Mouse (Mus musculus) hindbrain, embryonic 10.5 days (tissue): ENCODE data around the gene 4932411N23Rik. TPM values are rescaled to one million over a fixed set of nuclear protein-coding genes. Genes with fewer than 3 reads are reported as not detected.
"Not testable (repeated sequence)": the region's sequence is repeated elsewhere in the genome, so short reads cannot be mapped to it uniquely, and the experiment has no call there.

Source experiments
- DNase-seq: peaks from one replicate; pipeline ENCODE4 v3.0.0-alpha.2; 2017; ENCODE audit warnings: low spot score
- H3K27ac ChIP-seq: fragments of 300-500 bp; sonication (generic); 2 replicates; pipeline ENCODE4 v1.5.1; 2016; ENCODE audit warnings: mild to moderate bottlenecking, moderate library complexity
- H3K27me3 ChIP-seq: fragments of 300-500 bp; sonication (generic); 2 replicates; pipeline ENCODE4 v1.6.1; 2016; ENCODE audit warnings: mild to moderate bottlenecking; ENCODE audit not compliant: poor library complexity, insufficient read depth, severe bottlenecking
- H3K36me3 ChIP-seq: fragments of 300-500 bp; sonication (generic); 2 replicates; pipeline ENCODE4 v1.6.1; 2016; ENCODE audit warnings: mild to moderate bottlenecking, moderate library complexity
- H3K4me1 ChIP-seq: fragments of 300-500 bp; sonication (generic); replicated peaks from 2 replicates; pipeline ENCODE4 v1.6.1; 2016; ENCODE audit warnings: mild to moderate bottlenecking
- H3K4me3 ChIP-seq: fragments of 300-500 bp; sonication (generic); 2 replicates; pipeline ENCODE4 v1.5.1; 2016; ENCODE audit warnings: mild to moderate bottlenecking, moderate library complexity
- H3K9me3 ChIP-seq: fragments of 300-500 bp; sonication (generic); 2 replicates; pipeline ENCODE4 v1.6.1; 2016; ENCODE audit warnings: mild to moderate bottlenecking, moderate library complexity
- WGBS: fragments of 180-500 bp; shearing (Covaris S2); methylation state at CpG from one replicate; pipeline ENCODE4 v1.1.7; 2016; 5-methylcytosine and 5-hydroxymethylcytosine counted together
- polyA plus RNA-seq: library from polyadenylated mRNA; unstranded; fragments of >200 nt; fragmentation: Nextera tagmentation; extraction: Ambion mirVana; gene quantifications from 2 replicates; pipeline ENCODE4 v1.2.1, GENCODE M21; 2016

4932411N23Rik gene
- polyA plus RNA-seq, result not detected in 2 replicates

DNA sequence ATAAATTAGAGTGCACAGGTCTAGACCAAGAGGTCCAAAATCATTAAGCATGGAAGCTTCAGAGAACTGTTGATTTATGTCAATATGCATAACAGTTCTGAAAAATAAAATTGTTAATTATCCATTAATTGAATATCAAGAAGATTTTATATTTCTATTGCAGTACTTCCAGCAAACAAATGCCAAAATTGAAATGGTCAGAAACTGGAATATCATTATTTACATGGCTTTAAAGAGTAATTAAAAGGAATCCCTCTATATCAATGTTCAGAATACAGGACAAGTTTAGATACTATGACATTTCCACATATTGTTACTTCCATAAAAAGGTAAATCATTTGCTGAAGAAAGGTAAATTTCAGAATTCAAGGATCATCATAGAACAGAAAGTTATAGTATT is at the start of gene 4932411N23Rik:
TSS of gene 4932411N23Rik (minus strand) at position 101 of the 400 bp plus-strand sequence.
- no peaks in the 10 kb centered on the region for H3K27me3 ChIP-seq
- DNase-seq, result no peak
- no peak within 1 kb of the TSS for H3K27ac ChIP-seq
- H3K36me3 ChIP-seq, result no peaks in the 10 kb centered on the region
- H3K9me3 ChIP-seq, result 0 out of 2 replicates have a peak, but pooled peaks cover 2% of the 10 kb centered on the region
- H3K4me3 ChIP-seq, result no peak within 1 kb of the TSS
- H3K4me1 ChIP-seq, result no peaks in the 10 kb centered on the region

GRCm38 (mm10) chrX:126779895-126780294 is 35.8 kb downstream of the 4932411N23Rik start:
- H3K4me1 ChIP-seq, result no peaks in the 10 kb centered on the region
- no peaks in the 10 kb centered on the region for H3K36me3 ChIP-seq
- DNase-seq, result no peak
- H3K4me3 ChIP-seq, result no peak overlapping the region
- 79% methylated on average over 5 of the region's 5 CpGs for WGBS
- no peaks in the 10 kb centered on the region for H3K9me3 ChIP-seq
- no peak overlapping the region for H3K27ac ChIP-seq
- H3K27me3 ChIP-seq, result no peaks in the 10 kb centered on the region

GRCm38 (mm10) chrX:126777643-126778042 is 38.0 kb downstream of the 4932411N23Rik start:
- not testable (repeated sequence) for H3K9me3 ChIP-seq, H3K27me3 ChIP-seq, H3K4me1 ChIP-seq, H3K27ac ChIP-seq, DNase-seq, H3K4me3 ChIP-seq, H3K36me3 ChIP-seq
- 82% methylated on average over 5 of the region's 6 CpGs for WGBS

- 85% methylated on average over 5 of the region's 5 CpGs for WGBS
- not testable (repeated sequence) for H3K9me3 ChIP-seq, H3K27ac ChIP-seq, DNase-seq, H3K4me1 ChIP-seq, H3K27me3 ChIP-seq, H3K36me3 ChIP-seq, H3K4me3 ChIP-seq
Observed at GRCm38 (mm10) chrX:126774846-126775245, 40.8 kb downstream of the 4932411N23Rik start.

GRCm38 (mm10) chrX:126773511-126773910 is 42.2 kb downstream of the 4932411N23Rik start:
- not testable (repeated sequence) for H3K27ac ChIP-seq, H3K4me1 ChIP-seq, DNase-seq, H3K9me3 ChIP-seq, H3K4me3 ChIP-seq, H3K27me3 ChIP-seq, H3K36me3 ChIP-seq
- 76% methylated on average over 5 of the region's 6 CpGs for WGBS

Other genes with a start within 250 kb of the 4932411N23Rik start
- not detected in 2 replicates for gene Gm382, start 224.1 kb upstream of the 4932411N23Rik start, polyA plus RNA-seq